Mouse (Mus musculus) heart, embryonic 14.5 days (tissue): ENCODE measurements around the gene Crb1. TPM values are rescaled to one million over a fixed set of nuclear protein-coding genes. Genes with fewer than 3 reads are reported as not detected.
A peak's percentile ranks its signal among the peaks of the same experiment; 100 is the strongest.
"Not testable (repeated sequence)": the region's sequence is repeated elsewhere in the genome, so short reads cannot be mapped to it uniquely, and the experiment has no call there.

Experiments
- ATAC-seq: fragments of 200-750 bp; cut with Nextera tagmentation; 2 replicates; pipeline ENCODE4 v1.8.0; 2017; ENCODE audit warnings: low read depth, moderate TSS enrichment; ENCODE audit not compliant: insufficient number of reproducible peaks, insufficient read depth, low FRiP score
- H3K27ac ChIP-seq, 2 experiments: fragments of 200-500 bp in 1 of 2; fragments of 300-500 bp in 1 of 2; sonication (generic) in 1 of 2; replicated peaks in 1 of 2; 2 replicates each; pipeline ENCODE4 v1.5.1; 2012 to 2014; ENCODE audit warnings: low read depth in 2 of 2, low read length in 2 of 2, control low read depth in 1 of 2, mild to moderate bottlenecking in 1 of 2, mixed read lengths in 1 of 2; ENCODE audit not compliant: control insufficient read depth in 1 of 2, insufficient read depth in 1 of 2
- H3K27me3 ChIP-seq: fragments of 300-500 bp; sonication (generic); 2 replicates; pipeline ENCODE4 v1.6.1; 2014; ENCODE audit warnings: mild to moderate bottlenecking, low read length, control low read depth; ENCODE audit not compliant: control insufficient read depth, insufficient read depth
- H3K36me3 ChIP-seq: fragments of 300-500 bp; sonication (generic); 2 replicates; pipeline ENCODE4 v1.6.1; 2014; ENCODE audit warnings: mild to moderate bottlenecking, control low read depth, low read length, mixed read lengths; ENCODE audit not compliant: control insufficient read depth, insufficient read depth
- H3K4me1 ChIP-seq, 2 experiments: fragments of 200-500 bp in 1 of 2; fragments of 300-500 bp in 1 of 2; sonication (generic) in 1 of 2; 2 replicates each; pipeline ENCODE4 v1.6.1; 2012 to 2014; ENCODE audit warnings: low read length in 2 of 2, control low read depth in 1 of 2, mixed read lengths in 1 of 2; ENCODE audit not compliant: control insufficient read depth in 2 of 2, insufficient read depth in 2 of 2
- H3K4me2 ChIP-seq: fragments of 300-500 bp; sonication (generic); 2 replicates; pipeline ENCODE4 v1.6.1; 2014; ENCODE audit warnings: mild to moderate bottlenecking, low read length
- H3K4me3 ChIP-seq, 2 experiments: fragments of 200-500 bp in 1 of 2; fragments of 300-500 bp in 1 of 2; sonication (generic) in 1 of 2; 2 replicates each; pipeline ENCODE4 v1.5.1; 2012 to 2014; ENCODE audit warnings: low read length in 2 of 2, mild to moderate bottlenecking in 2 of 2, control low read depth in 1 of 2, low read depth in 1 of 2, moderate library complexity in 1 of 2; ENCODE audit not compliant: control insufficient read depth in 1 of 2, insufficient read depth in 1 of 2
- H3K9ac ChIP-seq: fragments of 300-500 bp; sonication (generic); 2 replicates; pipeline ENCODE4 v1.6.1; 2014; ENCODE audit warnings: mild to moderate bottlenecking, low read length
- H3K9me3 ChIP-seq: fragments of 300-500 bp; sonication (generic); 2 replicates; pipeline ENCODE4 v1.6.1; 2016; ENCODE audit warnings: low read length, control low read depth; ENCODE audit not compliant: control insufficient read depth
- WGBS: fragments of 180-500 bp; shearing (Covaris S2); extraction: QIAGEN DNeasy Blood & Tissue Kit; methylation state at CpG from one replicate; pipeline ENCODE4 v1.1.7; 2014; 5-methylcytosine and 5-hydroxymethylcytosine counted together
- polyA plus RNA-seq: library from polyadenylated mRNA; unstranded; fragments of >200 nt; fragmentation: Nextera tagmentation; extraction: Ambion mirVana; gene quantifications from 2 replicates; pipeline ENCODE4 v1.2.1, GENCODE M21; 2014

Crb1 gene
- polyA plus RNA-seq, 1 experiment from 2014 or later = 0.32 TPM

DNA sequence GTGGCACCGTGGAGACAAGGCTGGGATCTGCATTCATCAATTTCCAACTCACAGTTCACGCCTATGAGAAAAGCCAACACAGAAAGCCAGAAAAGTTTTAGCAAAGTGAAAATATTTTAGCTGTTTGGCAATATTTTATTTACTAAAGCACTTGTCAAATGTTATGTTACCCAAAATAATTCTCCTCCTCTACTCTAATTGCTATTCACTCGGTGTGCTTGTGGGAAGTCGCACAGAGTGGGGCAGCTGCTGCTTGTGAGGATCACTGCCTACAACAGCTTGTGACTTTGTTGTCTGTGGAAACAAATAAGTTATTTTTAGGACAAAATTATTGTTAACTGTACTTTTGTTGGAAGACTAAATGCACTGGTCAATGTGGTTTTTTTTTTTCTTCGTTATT lies 48.6 kb downstream of the Crb1 start:
- no peaks in the 10 kb centered on the region for H3K27me3 ChIP-seq
- no peak overlapping the region for H3K4me3 ChIP-seq
- H3K4me2 ChIP-seq = peak overlapping the region; percentile 7; the same call in 1 of the 2 replicates
- H3K27ac ChIP-seq = peak overlapping the region; percentile 33 to 68; a peak in 3 of 4 replicates
- 72% methylated on average over 5 of the region's 5 CpGs for WGBS
- H3K36me3 ChIP-seq = no peaks in the 10 kb centered on the region
- H3K9ac ChIP-seq = no peak overlapping the region
- H3K9me3 ChIP-seq = no peaks in the 10 kb centered on the region
- H3K4me1 ChIP-seq = peaks cover 5 to 9% of the 10 kb centered on the region in 2 experiments
- ATAC-seq = no peak

DNA sequence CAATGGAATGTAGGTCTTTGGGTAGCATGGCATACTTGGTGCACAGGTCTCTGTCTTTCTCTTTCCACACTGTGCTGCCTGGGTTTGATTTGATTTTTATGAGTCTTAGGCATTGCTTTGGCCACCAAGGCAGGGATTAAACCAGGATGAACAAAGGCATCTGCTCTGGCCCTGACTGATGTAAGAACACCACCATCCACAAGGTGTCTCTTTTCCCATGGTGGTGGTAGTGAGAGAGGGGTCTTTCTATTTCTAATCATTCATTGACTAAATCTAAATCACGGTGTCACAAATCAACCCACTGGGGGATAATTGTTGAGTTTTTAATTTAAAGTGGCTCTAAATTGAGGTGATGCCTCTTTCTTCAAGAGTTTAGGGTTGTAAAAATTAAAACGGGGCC lies 51.5 kb downstream of the Crb1 start:
- ATAC-seq = no peak
- WGBS = 60% methylated on average over 2 of the region's 2 CpGs
- H3K4me3 ChIP-seq = no peak overlapping the region

DNA sequence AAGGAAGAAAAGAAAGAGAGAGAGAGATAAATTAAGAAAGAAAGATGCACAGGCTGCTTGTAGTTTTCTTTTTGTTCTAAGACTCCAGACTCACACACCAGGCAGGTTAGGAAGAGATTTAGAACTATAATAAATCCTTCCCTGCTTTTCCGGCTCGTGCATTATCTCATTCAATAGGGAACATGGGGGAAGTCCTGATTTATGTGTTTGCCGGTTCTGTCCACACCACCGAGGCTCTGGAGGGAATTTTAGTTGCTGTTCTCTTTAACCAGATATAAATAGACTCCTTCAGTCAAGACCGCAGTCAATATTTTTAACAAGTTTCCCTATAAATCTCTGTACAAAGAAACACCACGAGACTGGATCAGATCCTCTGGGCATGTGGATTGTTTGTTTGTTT lies 57.1 kb downstream of the Crb1 start:
- Histone ChIP-seq H3K9ac (no peak overlapping the region), H3K27ac (no peak overlapping the region), H3K4me1 (no peaks in the 10 kb centered on the region), H3K36me3 (no peaks in the 10 kb centered on the region), H3K9me3 (no peaks in the 10 kb centered on the region), H3K4me3 (no peak overlapping the region), H3K4me2 (no peak overlapping the region), H3K27me3 (no peaks in the 10 kb centered on the region)
- WGBS = 39% methylated on average over 6 of the region's 6 CpGs
- no peak for ATAC-seq

More for the DNA sequence above, 51.5 kb downstream of the Crb1 start:
- Histone ChIP-seq H3K27ac (no peak overlapping the region), H3K9me3 (no peaks in the 10 kb centered on the region), H3K4me1 (peaks cover 5 to 9% of the 10 kb centered on the region in 2 experiments), H3K27me3 (no peaks in the 10 kb centered on the region), H3K9ac (no peak overlapping the region), H3K4me2 (no peak overlapping the region), H3K36me3 (no peaks in the 10 kb centered on the region)

DNA sequence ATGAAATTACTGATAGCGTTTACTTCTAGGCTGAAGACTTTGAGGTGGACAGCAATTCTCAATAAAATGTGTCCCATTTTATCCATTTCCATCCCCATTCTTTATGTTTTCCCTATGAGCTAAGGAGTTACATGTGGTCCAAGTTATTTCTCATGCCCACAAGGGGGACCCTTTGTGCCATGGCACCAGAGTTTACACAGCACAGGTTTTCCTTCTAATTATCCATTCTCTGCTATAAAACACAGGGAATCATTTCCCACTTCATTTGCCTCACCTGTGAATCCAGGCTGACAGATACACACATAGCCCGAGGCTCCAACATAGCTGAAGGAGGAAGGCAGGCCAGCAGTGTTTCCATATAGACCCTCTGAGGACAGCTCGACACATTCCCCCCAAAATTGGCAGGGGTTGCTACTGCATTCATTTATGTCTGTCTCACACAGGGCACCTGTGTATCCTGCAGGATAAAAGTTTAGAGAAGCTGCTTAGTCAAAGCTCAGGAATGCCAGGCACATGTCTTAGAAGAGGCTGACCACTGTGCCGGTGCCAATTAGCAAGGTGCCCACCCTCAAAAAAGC lies 62.5 kb downstream of the Crb1 start:
- H3K9ac ChIP-seq = no peak overlapping the region
- H3K9me3 ChIP-seq = no peaks in the 10 kb centered on the region
- WGBS = 80% methylated on average over 4 of the region's 4 CpGs
- H3K4me3 ChIP-seq = no peak overlapping the region
- H3K4me2 ChIP-seq = no peak overlapping the region
- no peak overlapping the region for H3K27ac ChIP-seq
- no peaks in the 10 kb centered on the region for H3K4me1 ChIP-seq
- no peaks in the 10 kb centered on the region for H3K27me3 ChIP-seq
- ATAC-seq = no peak
- H3K36me3 ChIP-seq = no peaks in the 10 kb centered on the region

DNA sequence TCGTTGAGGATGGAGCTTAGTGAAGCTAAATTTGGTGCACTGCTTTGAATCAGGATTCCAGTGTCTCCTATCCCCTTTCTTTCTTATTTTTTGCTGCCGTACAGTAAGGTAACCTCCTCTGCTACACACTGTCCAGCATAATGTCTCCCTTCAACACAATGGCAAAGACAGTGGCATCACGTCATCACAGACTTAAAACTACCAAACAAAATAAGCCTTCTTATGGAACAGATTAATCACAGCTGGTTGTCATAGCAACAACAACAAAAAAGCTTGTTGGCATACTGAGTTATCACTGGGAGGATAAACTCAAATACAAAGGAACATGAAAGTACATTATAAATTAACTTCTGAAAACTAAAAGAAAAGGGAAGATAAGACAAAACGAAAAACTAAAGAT lies 68.0 kb downstream of the Crb1 start:
- no peak for ATAC-seq
- Histone ChIP-seq H3K9me3 (no peaks in the 10 kb centered on the region), H3K4me2 (no peak overlapping the region), H3K36me3 (no peaks in the 10 kb centered on the region), H3K4me3 (no peak overlapping the region), H3K4me1 (no peaks in the 10 kb centered on the region), H3K27me3 (no peaks in the 10 kb centered on the region), H3K27ac (no peak overlapping the region), H3K9ac (no peak overlapping the region)
- 57% methylated on average over 4 of the region's 4 CpGs for WGBS

DNA sequence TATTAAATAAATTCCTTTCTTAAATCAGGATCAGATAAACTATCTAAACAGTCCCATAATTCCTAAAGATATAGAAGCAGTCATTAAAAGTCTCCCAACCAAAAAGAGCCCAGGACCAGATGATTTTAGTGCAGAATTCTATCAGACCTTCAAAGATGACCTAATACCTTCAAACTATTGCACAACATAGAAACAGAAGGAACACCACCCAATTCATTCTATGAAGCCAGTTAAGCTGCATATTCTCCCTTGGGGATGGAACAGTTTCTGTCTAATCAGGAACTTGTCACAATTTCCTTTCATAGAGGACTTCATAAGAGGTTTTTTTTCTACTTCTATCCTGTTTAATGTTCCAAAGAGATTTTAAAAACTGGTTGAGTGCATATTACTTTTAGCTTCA lies 74.4 kb downstream of the Crb1 start:
- ATAC-seq = not testable (repeated sequence)

DNA sequence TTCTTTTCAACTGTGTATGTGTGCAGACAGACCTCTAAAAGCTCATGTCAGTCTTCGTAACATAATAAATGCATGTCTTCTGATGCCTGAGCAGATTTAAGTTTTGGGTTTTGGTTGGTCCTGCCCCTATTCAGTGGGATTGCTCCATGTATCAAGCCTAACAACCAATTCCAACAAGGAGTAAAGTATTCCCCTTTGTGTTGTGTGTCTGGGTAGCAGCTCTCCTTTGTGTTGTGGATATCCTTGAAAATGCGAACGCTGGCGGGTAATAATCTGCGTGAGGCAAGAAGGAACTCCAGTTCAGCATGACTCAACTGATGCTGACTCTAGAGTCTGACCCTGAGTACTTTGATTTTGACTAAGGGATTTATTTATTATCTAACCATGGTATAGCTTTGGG lies 75.1 kb downstream of the Crb1 start:
- no peak overlapping the region for H3K9ac ChIP-seq
- H3K4me3 ChIP-seq = no peak overlapping the region
- no peak overlapping the region for H3K4me2 ChIP-seq
- H3K4me1 ChIP-seq = no peaks in the 10 kb centered on the region
- WGBS = 88% methylated on average over 5 of the region's 5 CpGs
- no peak for ATAC-seq
- H3K9me3 ChIP-seq = no peaks in the 10 kb centered on the region
- no peaks in the 10 kb centered on the region for H3K27me3 ChIP-seq
- H3K36me3 ChIP-seq = no peaks in the 10 kb centered on the region
- no peak overlapping the region for H3K27ac ChIP-seq

More for the DNA sequence above, 74.4 kb downstream of the Crb1 start:
- H3K36me3 ChIP-seq, H3K4me3 ChIP-seq, H3K4me2 ChIP-seq, H3K27ac ChIP-seq, H3K27me3 ChIP-seq, H3K9me3 ChIP-seq, H3K9ac ChIP-seq, H3K4me1 ChIP-seq: not testable (repeated sequence)

DNA sequence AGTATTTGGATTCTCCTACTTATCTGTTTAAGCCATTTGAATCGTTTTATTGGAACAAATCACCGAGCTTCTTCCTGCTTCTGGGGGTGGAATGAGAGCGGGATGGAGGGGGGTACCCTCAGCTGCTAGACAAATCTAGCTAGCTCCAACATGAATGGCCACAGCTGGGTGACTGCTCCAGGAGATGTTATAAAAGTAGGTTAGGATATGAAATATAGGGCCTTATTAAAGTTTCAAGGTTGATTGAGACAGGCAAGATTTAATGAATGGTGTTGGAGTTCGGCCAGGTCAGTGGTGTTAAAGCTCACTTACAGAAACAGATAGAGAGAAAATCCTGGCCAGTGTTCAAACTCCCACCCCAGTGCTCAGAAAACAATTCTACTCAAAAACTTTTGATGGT lies 84.9 kb downstream of the Crb1 start:
- ATAC-seq = no peak
- Histone ChIP-seq H3K36me3 (no peaks in the 10 kb centered on the region), H3K9me3 (no peaks in the 10 kb centered on the region), H3K4me3 (no peak overlapping the region), H3K27me3 (no peaks in the 10 kb centered on the region), H3K4me2 (no peak overlapping the region), H3K4me1 (no peaks in the 10 kb centered on the region), H3K9ac (no peak overlapping the region), H3K27ac (no peak overlapping the region)
- WGBS = 70% methylated on average over 4 of the region's 4 CpGs
